Mouse (Mus musculus): ENCODE results near the gene Cyb561. TPM values are rescaled to one million over a fixed set of nuclear protein-coding genes. Genes with fewer than 3 reads are reported as not detected.

The Cyb561 gene
- polyA plus RNA-seq, 1 experiment from 2014 or later = 11.6 TPM

DNA sequence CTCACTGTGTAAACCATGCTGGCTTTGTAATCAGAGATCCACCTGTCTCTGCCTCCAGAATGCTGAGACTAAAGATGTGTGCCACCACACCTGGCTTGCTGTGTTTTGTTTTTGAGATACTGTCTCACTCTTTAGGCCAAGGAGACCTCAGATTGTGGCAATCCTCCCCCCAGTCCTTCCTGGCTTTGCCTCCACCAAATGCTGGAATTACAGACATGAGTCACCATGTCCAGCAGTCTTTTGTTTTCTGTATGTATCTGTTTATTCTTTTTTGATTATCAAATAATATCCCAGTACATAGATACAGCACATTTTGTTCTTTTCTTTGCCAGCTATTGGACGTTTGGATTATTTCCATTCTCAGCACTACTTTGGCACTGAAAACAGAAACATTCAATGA, 5.4 kb upstream of the Cyb561 start:
- Histone ChIP-seq H3K4me3 (ENCODE audit: low read depth, low read length) (no peak overlapping the region), H3K9ac (ENCODE audit: low read length) (no peak overlapping the region), H3K9me3 (ENCODE audit: control insufficient read depth, low read length) (no peaks in the 10 kb centered on the region), H3K27me3 (ENCODE audit: control insufficient read depth, insufficient read depth, low read length) (no peaks in the 10 kb centered on the region), H3K36me3 (ENCODE audit: control insufficient read depth, insufficient read depth, low read length) (no peaks in the 10 kb centered on the region), H3K27ac (ENCODE audit: low read depth, low read length) (no peak overlapping the region), H3K4me1 (ENCODE audit: control insufficient read depth, insufficient read depth, low read length) (no peaks in the 10 kb centered on the region), H3K4me2 (no peak overlapping the region)
- ATAC-seq (ENCODE audit: low FRiP score) (no peak), DNase-seq (ENCODE audit: low spot score, missing footprints) (no peak)
- WGBS = 70% methylated on average over 1 of the region's 1 CpGs

DNA sequence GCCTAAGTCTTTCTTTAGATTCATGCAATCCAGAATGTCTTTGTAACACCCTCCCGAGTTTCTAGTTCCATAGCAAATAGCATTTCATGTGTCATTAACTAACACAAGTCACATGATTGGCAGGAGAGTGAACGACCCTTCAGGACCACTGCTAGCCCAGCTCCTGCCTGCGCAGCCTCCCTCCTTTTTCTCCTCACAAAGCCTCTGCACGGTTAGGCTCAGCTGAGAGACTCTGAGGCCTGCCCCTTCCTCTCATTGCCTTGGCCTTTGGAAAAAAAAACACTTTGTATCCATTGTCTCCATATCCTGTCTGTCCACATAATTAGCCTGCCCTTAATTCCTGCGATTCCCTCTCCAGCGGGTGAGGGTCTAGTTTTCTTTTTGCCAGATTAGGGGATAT, 4.4 kb upstream of the Cyb561 start:
- no peak for DNase-seq (ENCODE audit: low spot score, missing footprints)
- Histone ChIP-seq H3K4me3 (ENCODE audit: low read depth, low read length) (no peak overlapping the region), H3K4me1 (ENCODE audit: control insufficient read depth, insufficient read depth, low read length) (no peaks in the 10 kb centered on the region), H3K27ac (ENCODE audit: low read depth, low read length) (no peak overlapping the region), H3K4me2 (no peak overlapping the region), H3K27me3 (ENCODE audit: control insufficient read depth, insufficient read depth, low read length) (no peaks in the 10 kb centered on the region), H3K36me3 (ENCODE audit: control insufficient read depth, insufficient read depth, low read length) (no peaks in the 10 kb centered on the region), H3K9ac (ENCODE audit: low read length) (no peak overlapping the region), H3K9me3 (ENCODE audit: control insufficient read depth, low read length) (no peaks in the 10 kb centered on the region)
- ATAC-seq (ENCODE audit: low FRiP score) = no peak
- WGBS = 57% methylated on average over 6 of the region's 6 CpGs

DNA sequence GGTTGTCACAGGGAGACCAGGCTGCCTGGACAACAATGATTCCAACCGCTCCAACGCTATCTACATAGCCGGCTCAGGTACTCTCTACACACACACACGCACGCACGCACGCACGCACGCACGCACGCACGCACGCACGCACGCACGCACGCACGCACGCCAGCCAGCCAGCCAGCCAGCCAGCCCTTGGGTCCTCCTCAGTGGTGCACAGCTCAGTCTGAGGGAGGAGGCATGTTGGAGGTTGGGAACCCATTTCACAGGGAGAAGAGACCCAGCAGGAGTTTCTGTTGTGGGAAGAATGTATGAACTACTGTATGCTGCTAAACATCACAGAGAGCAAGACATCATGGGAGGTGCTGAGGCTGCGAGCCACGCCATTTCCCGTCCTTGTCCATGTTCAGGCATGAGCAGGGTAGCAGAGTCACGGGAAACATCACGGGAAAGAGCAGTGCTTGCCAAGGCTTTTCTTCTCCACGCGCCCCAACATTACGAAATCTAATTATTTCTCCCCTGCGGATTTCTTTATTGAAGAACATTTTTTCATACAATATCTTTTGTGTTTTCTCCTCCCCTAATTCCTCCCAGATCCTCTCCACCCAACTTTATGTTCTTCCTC, 2.8 kb upstream of the Cyb561 start:
- no peak overlapping the region for H3K27ac ChIP-seq (ENCODE audit: low read depth, low read length)
- DNase-seq (ENCODE audit: low spot score, missing footprints) (no peak), ATAC-seq (ENCODE audit: low FRiP score) (no peak)
- no peaks in the 10 kb centered on the region for H3K9me3 ChIP-seq (ENCODE audit: control insufficient read depth, low read length)
- no peaks in the 10 kb centered on the region for H3K27me3 ChIP-seq (ENCODE audit: control insufficient read depth, insufficient read depth, low read length)
- 91% methylated on average over 28 of the region's 28 CpGs for WGBS
- H3K9ac ChIP-seq (ENCODE audit: low read length) = no peak overlapping the region
- no peaks in the 10 kb centered on the region for H3K36me3 ChIP-seq (ENCODE audit: control insufficient read depth, insufficient read depth, low read length)
- H3K4me2 ChIP-seq = no peak overlapping the region
- H3K4me3 ChIP-seq (ENCODE audit: low read depth, low read length) = no peak overlapping the region
- no peaks in the 10 kb centered on the region for H3K4me1 ChIP-seq (ENCODE audit: control insufficient read depth, insufficient read depth, low read length)

DNA sequence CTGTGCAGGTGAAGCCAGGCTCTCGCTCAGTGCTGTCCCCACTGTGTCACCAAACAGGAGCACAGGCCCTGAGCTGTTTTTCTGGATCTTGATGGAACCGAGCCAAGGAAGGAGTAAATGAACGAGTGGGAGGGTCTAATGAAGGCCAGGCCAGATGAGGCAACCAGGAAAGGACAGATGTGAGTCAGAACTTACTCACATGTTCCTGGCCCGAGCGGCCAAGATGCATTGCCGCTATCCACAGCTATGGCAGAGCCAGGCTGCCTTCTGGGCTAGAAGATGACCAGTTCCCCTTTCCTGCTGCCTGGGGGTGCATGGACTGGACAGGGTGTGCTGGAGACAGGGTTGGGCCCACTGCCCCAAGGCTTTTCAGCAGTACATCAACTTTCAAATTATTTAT, 266 bp upstream of the Cyb561 start:
- no peaks in the 10 kb centered on the region for H3K36me3 ChIP-seq (ENCODE audit: control insufficient read depth, insufficient read depth, low read length)
- no peaks in the 10 kb centered on the region for H3K4me1 ChIP-seq (ENCODE audit: control insufficient read depth, insufficient read depth, low read length)
- DNase-seq (ENCODE audit: low spot score, missing footprints) (no peak), ATAC-seq (ENCODE audit: low FRiP score) (no peak)
- no peak overlapping the region for H3K9ac ChIP-seq (ENCODE audit: low read length)
- 84% methylated on average over 6 of the region's 6 CpGs for WGBS
- H3K4me2 ChIP-seq = no peak overlapping the region
- no peak overlapping the region for H3K27ac ChIP-seq (ENCODE audit: low read depth, low read length)
- no peaks in the 10 kb centered on the region for H3K9me3 ChIP-seq (ENCODE audit: control insufficient read depth, low read length)
- no peak overlapping the region for H3K4me3 ChIP-seq (ENCODE audit: low read depth, low read length)
- no peaks in the 10 kb centered on the region for H3K27me3 ChIP-seq (ENCODE audit: control insufficient read depth, insufficient read depth, low read length)

DNA sequence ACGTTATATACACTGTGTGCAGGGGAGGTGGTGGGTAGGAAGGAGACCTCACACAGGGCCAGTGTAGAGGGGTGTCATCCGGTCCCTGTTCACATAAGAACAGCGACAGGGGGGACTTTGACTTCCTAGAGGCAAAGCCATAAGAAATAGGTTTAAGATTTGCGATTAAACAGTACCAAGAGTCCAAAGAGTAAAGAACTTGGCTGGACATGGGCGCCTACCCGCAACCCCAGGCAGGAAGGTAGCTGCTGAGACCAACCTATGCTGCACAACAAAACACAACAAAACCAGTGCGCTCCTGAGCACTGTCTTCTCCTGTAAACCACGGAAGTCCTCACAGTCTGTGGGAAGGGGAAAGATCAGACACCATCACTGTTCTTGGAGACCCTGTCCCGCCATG, 1.0 kb downstream of the Cyb561 start:
- no peak for DNase-seq (ENCODE audit: low spot score, missing footprints)
- Histone ChIP-seq H3K4me1 (ENCODE audit: control insufficient read depth, insufficient read depth, low read length) (no peaks in the 10 kb centered on the region), H3K4me3 (ENCODE audit: low read depth, low read length) (no peak overlapping the region), H3K27ac (ENCODE audit: low read depth, low read length) (no peak overlapping the region), H3K9ac (ENCODE audit: low read length) (no peak overlapping the region), H3K27me3 (ENCODE audit: control insufficient read depth, insufficient read depth, low read length) (no peaks in the 10 kb centered on the region), H3K36me3 (ENCODE audit: control insufficient read depth, insufficient read depth, low read length) (no peaks in the 10 kb centered on the region), H3K9me3 (ENCODE audit: control insufficient read depth, low read length) (no peaks in the 10 kb centered on the region), H3K4me2 (no peak overlapping the region)
- 85% methylated on average over 9 of the region's 9 CpGs for whole genome bisulfite sequencing
- ATAC-seq (ENCODE audit: low FRiP score) = no peak

DNA sequence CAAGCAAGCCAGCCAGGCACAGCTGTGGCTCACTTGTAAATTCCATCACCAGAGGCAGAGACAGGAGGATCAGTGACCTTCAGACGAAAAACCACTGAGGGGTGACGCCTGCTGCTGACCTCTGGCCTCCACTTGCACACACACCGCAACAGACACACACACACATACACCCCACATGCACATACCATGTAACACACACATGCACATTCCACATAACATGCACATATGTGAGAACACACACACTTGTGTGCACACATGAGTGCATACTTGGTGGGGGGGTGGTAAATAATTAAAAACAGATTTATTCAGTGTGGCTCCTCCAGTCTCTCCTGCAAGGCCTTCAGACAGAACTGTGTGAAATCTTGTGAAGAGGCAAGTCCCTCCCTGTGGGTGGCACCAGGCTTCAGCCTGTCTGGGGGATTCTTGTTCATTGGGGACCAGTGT, 1.5 kb downstream of the Cyb561 start:
- no peaks in the 10 kb centered on the region for H3K4me1 ChIP-seq (ENCODE audit: control insufficient read depth, insufficient read depth, low read length)
- H3K4me3 ChIP-seq (ENCODE audit: low read depth, low read length) = no peak overlapping the region
- no peak overlapping the region for H3K27ac ChIP-seq (ENCODE audit: low read depth, low read length)
- no peak overlapping the region for H3K9ac ChIP-seq (ENCODE audit: low read length)
- no peak overlapping the region for H3K4me2 ChIP-seq
- no peaks in the 10 kb centered on the region for H3K27me3 ChIP-seq (ENCODE audit: control insufficient read depth, insufficient read depth, low read length)
- ATAC-seq (ENCODE audit: low FRiP score) = no peak
- no peak for DNase-seq (ENCODE audit: low spot score, missing footprints)
- no peaks in the 10 kb centered on the region for H3K9me3 ChIP-seq (ENCODE audit: control insufficient read depth, low read length)
- 58% methylated on average over 3 of the region's 3 CpGs for WGBS
- H3K36me3 ChIP-seq (ENCODE audit: control insufficient read depth, insufficient read depth, low read length) = no peaks in the 10 kb centered on the region

DNA sequence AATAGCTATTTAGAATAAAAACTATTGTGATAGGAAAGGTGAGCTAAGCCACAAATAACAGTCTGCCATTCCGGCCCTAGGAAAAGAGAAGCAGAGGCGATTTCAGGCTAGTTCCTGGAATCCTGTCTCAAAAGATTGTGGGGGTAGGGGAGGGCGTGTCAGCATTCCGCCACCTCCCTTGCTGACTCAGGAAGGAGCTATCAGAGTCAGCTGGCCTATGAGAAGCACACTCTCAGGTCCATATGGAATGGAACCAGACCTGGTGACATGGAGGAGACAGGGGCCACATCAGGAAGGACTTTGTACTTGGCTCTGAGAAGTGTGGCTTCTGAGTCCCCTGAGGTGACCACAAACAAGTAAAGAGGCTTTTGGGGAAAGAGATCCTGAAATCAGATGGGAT, 2.6 kb downstream of the Cyb561 start:
- Histone ChIP-seq H3K4me3 (ENCODE audit: low read depth, low read length) (no peak overlapping the region), H3K27me3 (ENCODE audit: control insufficient read depth, insufficient read depth, low read length) (no peaks in the 10 kb centered on the region), H3K9ac (ENCODE audit: low read length) (no peak overlapping the region), H3K9me3 (ENCODE audit: control insufficient read depth, low read length) (no peaks in the 10 kb centered on the region), H3K27ac (ENCODE audit: low read depth, low read length) (no peak overlapping the region), H3K4me2 (no peak overlapping the region), H3K4me1 (ENCODE audit: control insufficient read depth, insufficient read depth, low read length) (no peaks in the 10 kb centered on the region), H3K36me3 (ENCODE audit: control insufficient read depth, insufficient read depth, low read length) (no peaks in the 10 kb centered on the region)
- no peak for ATAC-seq (ENCODE audit: low FRiP score)
- no peak for DNase-seq (ENCODE audit: low spot score, missing footprints)
- 79% methylated on average over 4 of the region's 4 CpGs for WGBS

DNA sequence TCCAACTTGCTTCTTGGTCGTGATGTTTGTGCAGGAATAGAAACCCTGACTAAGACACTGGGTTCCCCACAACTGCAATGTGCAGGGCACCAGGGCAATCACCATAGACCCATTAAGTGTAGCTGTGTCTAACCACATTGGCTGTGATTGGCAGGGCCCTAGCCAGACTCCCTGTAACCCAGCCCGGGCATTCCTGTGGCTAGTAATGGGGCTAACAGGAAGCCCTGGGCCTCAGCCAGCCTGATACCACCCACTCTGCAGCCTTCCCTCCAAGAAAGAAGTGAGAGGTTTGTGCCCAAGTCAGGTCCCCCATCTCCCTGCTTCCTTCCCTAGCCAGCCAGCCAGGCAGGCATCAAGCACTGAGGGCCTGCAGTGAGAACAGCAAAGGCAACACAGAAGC, 4.9 kb downstream of the Cyb561 start:
- peaks cover 2% of the 10 kb centered on the region; the same call in 1 of the 2 replicates for H3K4me1 ChIP-seq (ENCODE audit: control insufficient read depth, insufficient read depth, low read length)
- no peak overlapping the region for H3K4me3 ChIP-seq (ENCODE audit: low read depth, low read length)
- WGBS = 75% methylated on average over 2 of the region's 2 CpGs
- H3K27me3 ChIP-seq (ENCODE audit: control insufficient read depth, insufficient read depth, low read length) = peaks cover 4% of the 10 kb centered on the region; the same call in 1 of the 2 replicates
- H3K4me2 ChIP-seq = no peak overlapping the region
- no peak overlapping the region for H3K27ac ChIP-seq (ENCODE audit: low read depth, low read length)
- no peaks in the 10 kb centered on the region for H3K9me3 ChIP-seq (ENCODE audit: control insufficient read depth, low read length)
- ATAC-seq (ENCODE audit: low FRiP score) (no peak), DNase-seq (ENCODE audit: low spot score, missing footprints) (no peak)
- H3K36me3 ChIP-seq (ENCODE audit: control insufficient read depth, insufficient read depth, low read length) = no peaks in the 10 kb centered on the region
- H3K9ac ChIP-seq (ENCODE audit: low read length) = no peak overlapping the region

DNA sequence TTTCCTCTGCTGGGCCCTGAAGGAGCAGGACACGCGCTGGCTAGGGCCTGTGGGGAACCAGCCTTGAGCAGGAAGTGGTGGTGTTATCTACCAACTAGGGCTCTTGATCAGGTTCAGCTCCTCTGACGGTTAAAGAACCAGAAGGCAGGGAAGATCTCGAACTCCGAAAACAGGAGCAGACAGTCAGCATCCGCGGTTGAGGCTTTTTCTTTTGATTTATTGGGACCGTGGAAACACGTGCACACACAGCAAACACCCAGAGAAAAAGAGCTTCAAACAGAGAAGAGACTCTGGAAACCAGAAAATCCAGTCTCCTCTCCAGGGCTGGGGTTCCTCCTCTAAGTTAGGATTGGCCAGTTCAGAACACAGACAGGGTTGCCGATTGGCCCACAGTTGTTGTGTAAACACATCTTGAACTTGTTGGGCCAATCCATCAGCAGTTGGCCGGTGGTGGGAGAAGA, 6.4 kb downstream of the Cyb561 start:
- H3K27ac ChIP-seq (ENCODE audit: low read depth, low read length) = no peak overlapping the region
- peaks cover 12% of the 10 kb centered on the region for H3K27me3 ChIP-seq (ENCODE audit: control insufficient read depth, insufficient read depth, low read length)
- WGBS = 48% methylated on average over 11 of the region's 11 CpGs
- DNase-seq (ENCODE audit: low spot score, missing footprints) (no peak), ATAC-seq (ENCODE audit: low FRiP score) (no peak)
- no peak overlapping the region for H3K4me3 ChIP-seq (ENCODE audit: low read depth, low read length)
- no peak overlapping the region for H3K9ac ChIP-seq (ENCODE audit: low read length)
- H3K36me3 ChIP-seq (ENCODE audit: control insufficient read depth, insufficient read depth, low read length) = no peaks in the 10 kb centered on the region
- H3K4me1 ChIP-seq (ENCODE audit: control insufficient read depth, insufficient read depth, low read length) = peaks cover 2% of the 10 kb centered on the region; the same call in 1 of the 2 replicates
- no peaks in the 10 kb centered on the region for H3K9me3 ChIP-seq (ENCODE audit: control insufficient read depth, low read length)
- no peak overlapping the region for H3K4me2 ChIP-seq

Data from midbrain, embryonic 11.5 days (tissue).